Mouse (Mus musculus) adrenal gland, adult 8-10 months (tissue): ENCODE measurements around the gene Eci2. TPM values are rescaled to one million over a fixed set of nuclear protein-coding genes. Genes with fewer than 3 reads are reported as not detected.
A peak's percentile ranks its signal among the peaks of the same experiment; 100 is the strongest.
"Not testable (repeated sequence)": the region's sequence is repeated elsewhere in the genome, so short reads cannot be mapped to it uniquely, and the experiment has no call there.

Experiments used
- DNase-seq: peaks from one replicate; pipeline ENCODE4 v3.0.0; 2022
- total RNA-seq, 4 experiments: library from RNA; stranded (reverse); gene quantifications; 2 replicates each; pipeline ENCODE4 v1.2.4; 2022

Gene Eci2
- total RNA-seq, 4 experiments from 2014 or later, result 103 to 129 (median 113) TPM

- DNase-seq, result no peak
Measured at GRCm38 (mm10) chr13:34991581-34992273, 35.2 kb downstream of the Eci2 start.

- DNase-seq, result not testable (repeated sequence)
Measured at GRCm38 (mm10) chr13:34983479-34983878, 43.4 kb downstream of the Eci2 start.

GRCm38 (mm10) chr13:34978635-34979034 is 48.3 kb downstream of the Eci2 start:
- not testable (repeated sequence) for DNase-seq

GRCm38 (mm10) chr13:34977410-34977809 is 49.5 kb downstream of the Eci2 start:
- no peak for DNase-seq

GRCm38 (mm10) chr13:34976116-34976515 is 50.8 kb downstream of the Eci2 start:
- DNase-seq, result no peak

GRCm38 (mm10) chr13:34973770-34974169 is 53.1 kb downstream of the Eci2 start:
- DNase-seq, result no peak

- no peak for DNase-seq
Measured at GRCm38 (mm10) chr13:34973149-34973548, 53.7 kb downstream of the Eci2 start.

- not testable (repeated sequence) for DNase-seq
Measured at GRCm38 (mm10) chr13:34972456-34972855, 54.4 kb downstream of the Eci2 start.

GRCm38 (mm10) chr13:34965647-34966046 is 61.2 kb downstream of the Eci2 start:
- DNase-seq, result not testable (repeated sequence)

GRCm38 (mm10) chr13:34964866-34965265 is 62.0 kb downstream of the Eci2 start:
- no peak for DNase-seq

GRCm38 (mm10) chr13:34964419-34964818 is 62.5 kb downstream of the Eci2 start:
- no peak for DNase-seq

GRCm38 (mm10) chr13:34963511-34964397 is 63.1 kb downstream of the Eci2 start, which contains the start of gene Eci3:
Gene Eci3, minus strand, starts transcription at chr13:34963810.
- DNase-seq, result peak; percentile 19

- DNase-seq, result no peak
Measured at GRCm38 (mm10) chr13:34960996-34961770, 65.7 kb downstream of the Eci2 start.

- not testable (repeated sequence) for DNase-seq
Measured at GRCm38 (mm10) chr13:34958158-34958557, 68.7 kb downstream of the Eci2 start.

- no peak for DNase-seq
Measured at GRCm38 (mm10) chr13:34956901-34957300, 70.0 kb downstream of the Eci2 start.

GRCm38 (mm10) chr13:34951437-34951836 is 75.5 kb downstream of the Eci2 start:
- DNase-seq, result not testable (repeated sequence)

GRCm38 (mm10) chr13:34942370-34942769 is 84.5 kb downstream of the Eci2 start:
- DNase-seq, result no peak

- no peak for DNase-seq
Measured at GRCm38 (mm10) chr13:34934931-34935644, 91.8 kb downstream of the Eci2 start.
